Mouse (Mus musculus) CH12.LX (cell line): ENCODE results near the gene Gabrg2. TPM values are rescaled to one million over a fixed set of nuclear protein-coding genes. Genes with fewer than 3 reads are reported as not detected.

Experiments used
- DNase-seq: peaks from one replicate; pipeline ENCODE4 v3.0.0-alpha.2; 2013; ENCODE audit errors: extremely low read depth
- H3K27ac ChIP-seq: 2 replicates; pipeline ENCODE4 v1.5.1; 2012; ENCODE audit warnings: low read depth, mild to moderate bottlenecking, control low read depth, moderate library complexity; ENCODE audit not compliant: insufficient read depth
- H3K27me3 ChIP-seq: replicated peaks from 2 replicates; pipeline ENCODE3; 2012; ENCODE audit warnings: inconsistent platforms
- H3K36me3 ChIP-seq, 2 experiments: replicated peaks in 1 of 2; 2 replicates each; pipeline versions ENCODE3 to v1.6.1; 2012; ENCODE audit warnings: inconsistent platforms in 1 of 2, low read length in 1 of 2, mild to moderate bottlenecking in 1 of 2, mixed read lengths in 1 of 2, moderate library complexity in 1 of 2; ENCODE audit not compliant: control insufficient read depth in 1 of 2, insufficient read depth in 1 of 2
- H3K4me1 ChIP-seq, 2 experiments: 2 replicates each; pipeline ENCODE4 v1.6.1; 2012; ENCODE audit warnings: inconsistent platforms in 1 of 2, moderate library complexity in 1 of 2; ENCODE audit not compliant: insufficient read depth in 2 of 2, control insufficient read depth in 1 of 2
- H3K4me2 ChIP-seq: 2 replicates; pipeline ENCODE4 v1.6.1; 2012; ENCODE audit warnings: low read depth, mild to moderate bottlenecking, control low read depth; ENCODE audit not compliant: poor library complexity, insufficient read depth, severe bottlenecking
- H3K4me3 ChIP-seq, 3 experiments: fragments of 150-350 bp in 1 of 3; sonication (generic) in 1 of 3; replicated peaks in 1 of 3; 2 replicates each; pipeline versions ENCODE3 to v1.5.1; 2011 to 2012; ENCODE audit warnings: low read depth in 2 of 3, low read length in 2 of 3, mild to moderate bottlenecking in 2 of 3, moderate library complexity in 2 of 3, control low read depth in 1 of 3, improper control_type of control experiment in 1 of 3, inconsistent platforms in 1 of 3, mixed read lengths in 1 of 3; ENCODE audit not compliant: poor library complexity in 1 of 3
- H3K79me2 ChIP-seq: replicated peaks from 2 replicates; pipeline ENCODE4 v1.6.1; 2012; ENCODE audit warnings: mild to moderate bottlenecking, moderate library complexity; ENCODE audit not compliant: control insufficient read depth, poor library complexity, insufficient read depth, severe bottlenecking; ENCODE audit errors: extremely low read depth
- H3K9ac ChIP-seq: 2 replicates; pipeline ENCODE4 v1.6.1; 2012; ENCODE audit warnings: low read depth, mild to moderate bottlenecking, control low read depth, moderate library complexity; ENCODE audit not compliant: insufficient read depth
- H3K9me3 ChIP-seq: replicated peaks from 2 replicates; pipeline ENCODE3; 2012; ENCODE audit warnings: low read length, inconsistent platforms, mixed read lengths
- CTCF ChIP-seq, 2 experiments: IDR thresholded peaks in 1 of 2; conservative IDR thresholded peaks in 1 of 2; 2 replicates each; pipeline ENCODE4 v1.5.1; 2011 to 2012; ENCODE audit warnings: low read depth in 2 of 2, low read length in 2 of 2, improper control_type of control experiment in 1 of 2, inconsistent platforms in 1 of 2, mild to moderate bottlenecking in 1 of 2, moderate library complexity in 1 of 2
- ELF1 ChIP-seq: IDR thresholded peaks from 2 replicates; pipeline ENCODE4 v1.6.1; 2014; ENCODE audit warnings: low read depth, mild to moderate bottlenecking, inconsistent platforms, low read length, improper control_type of control experiment
- HCFC1 ChIP-seq: IDR thresholded peaks from 2 replicates; pipeline ENCODE4 v1.6.1; 2012; ENCODE audit warnings: low read depth, mild to moderate bottlenecking, inconsistent platforms, low read length, improper control_type of control experiment
- JUN ChIP-seq: IDR thresholded peaks from 2 replicates; pipeline ENCODE4 v1.6.1; 2011; ENCODE audit warnings: low read depth, mild to moderate bottlenecking, low read length, improper control_type of control experiment, moderate library complexity; ENCODE audit not compliant: insufficient read depth
- MEF2A ChIP-seq: IDR thresholded peaks from 2 replicates; pipeline ENCODE4 v1.6.1; 2014; ENCODE audit warnings: low read depth, mild to moderate bottlenecking, inconsistent platforms, low read length, improper control_type of control experiment, borderline replicate concordance
- MXI1 ChIP-seq: IDR thresholded peaks from 2 replicates; pipeline ENCODE4 v1.6.1; 2011; ENCODE audit warnings: mild to moderate bottlenecking, low read depth, low read length, improper control_type of control experiment
- MYC ChIP-seq: IDR thresholded peaks from 2 replicates; pipeline ENCODE4 v1.6.1; 2011; ENCODE audit warnings: low read depth, mild to moderate bottlenecking, improper control_type of control experiment, low read length
- NRF1 ChIP-seq: IDR thresholded peaks from 2 replicates; pipeline ENCODE4 v1.6.1; 2014; ENCODE audit warnings: low read depth, mild to moderate bottlenecking, inconsistent platforms, low read length, improper control_type of control experiment, moderate library complexity
- POLR2A ChIP-seq: IDR thresholded peaks from 2 replicates; pipeline ENCODE4 v1.6.1; 2011; ENCODE audit warnings: low read depth, mild to moderate bottlenecking, improper control_type of control experiment, low read length
- POLR2AphosphoS2 ChIP-seq: IDR thresholded peaks from 2 replicates; pipeline ENCODE4 v1.6.1; 2011; ENCODE audit warnings: low read depth, low read length, improper control_type of control experiment
- RAD21 ChIP-seq: IDR thresholded peaks from 2 replicates; pipeline ENCODE4 v1.6.1; 2011; ENCODE audit warnings: low read depth, mild to moderate bottlenecking, low read length, improper control_type of control experiment, moderate library complexity
- RCOR1 ChIP-seq: conservative IDR thresholded peaks from 2 replicates; pipeline ENCODE4 v1.6.1; 2012; ENCODE audit warnings: low read depth, mild to moderate bottlenecking, inconsistent platforms, low read length, improper control_type of control experiment
- UBTF ChIP-seq: IDR thresholded peaks from 2 replicates; pipeline ENCODE4 v1.6.1; 2012; ENCODE audit warnings: low read depth, mild to moderate bottlenecking, inconsistent platforms, low read length, improper control_type of control experiment, moderate library complexity
- ZC3H11A ChIP-seq: IDR thresholded peaks from 2 replicates; pipeline ENCODE4 v1.6.1; 2012; ENCODE audit warnings: low read depth, mild to moderate bottlenecking, inconsistent platforms, low read length, improper control_type of control experiment
- ZKSCAN1 ChIP-seq: IDR thresholded peaks from 2 replicates; pipeline ENCODE4 v1.6.1; 2012; ENCODE audit warnings: low read depth, inconsistent platforms, low read length, improper control_type of control experiment, borderline replicate concordance
- ZMIZ1 ChIP-seq: IDR thresholded peaks from 2 replicates; pipeline ENCODE4 v1.6.1; 2012; ENCODE audit warnings: low read depth, mild to moderate bottlenecking, inconsistent platforms, low read length, improper control_type of control experiment
- ZNF384 ChIP-seq: IDR thresholded peaks from 2 replicates; pipeline ENCODE4 v1.6.1; 2012; ENCODE audit warnings: low read depth, low read length, improper control_type of control experiment, inconsistent platforms
- dilution Hi-C: fragments of 300-500 bp; cut with MboI; formaldehyde crosslinking; loops from 2 replicates; pipeline ENCODE4 v1.14.3; 2020; ENCODE audit warnings: low sequenced_read_pairs; ENCODE audit not compliant: extremely low pct_unique_long_range_greater_than_20kb, extremely low pct_ligation_motif_present
- in situ Hi-C: fragments of 300-500 bp; cut with MboI; formaldehyde crosslinking; loops from 3 replicates; pipeline ENCODE4 v1.14.3; 2019; ENCODE audit warnings: low sequenced_read_pairs, low pct_ligation_motif_present, low pct_unique_long_range_greater_than_20kb, mixed read lengths
- polyA plus RNA-seq: library from polyadenylated mRNA; unstranded; fragments of >175 nt; gene quantifications from 2 replicates; pipeline ENCODE4 v1.2.1, GENCODE M21; 2012; ENCODE audit warnings: low read depth; ENCODE audit not compliant: insufficient read length
- total RNA-seq, 2 experiments: library from RNA; depleted of rRNA; stranded (reverse); fragments of 300-350 nt in 1 of 2; fragments of >200 nt in 1 of 2; gene quantifications; 2 replicates each; pipeline ENCODE4 v1.2.3; 2012 to 2014

Gene Gabrg2
- total RNA-seq (2012; rRNA removed) (not detected in 2 replicates), total RNA-seq (2014; rRNA removed) (not detected in 2 replicates), polyA plus RNA-seq (not detected in 2 replicates)

DNA sequence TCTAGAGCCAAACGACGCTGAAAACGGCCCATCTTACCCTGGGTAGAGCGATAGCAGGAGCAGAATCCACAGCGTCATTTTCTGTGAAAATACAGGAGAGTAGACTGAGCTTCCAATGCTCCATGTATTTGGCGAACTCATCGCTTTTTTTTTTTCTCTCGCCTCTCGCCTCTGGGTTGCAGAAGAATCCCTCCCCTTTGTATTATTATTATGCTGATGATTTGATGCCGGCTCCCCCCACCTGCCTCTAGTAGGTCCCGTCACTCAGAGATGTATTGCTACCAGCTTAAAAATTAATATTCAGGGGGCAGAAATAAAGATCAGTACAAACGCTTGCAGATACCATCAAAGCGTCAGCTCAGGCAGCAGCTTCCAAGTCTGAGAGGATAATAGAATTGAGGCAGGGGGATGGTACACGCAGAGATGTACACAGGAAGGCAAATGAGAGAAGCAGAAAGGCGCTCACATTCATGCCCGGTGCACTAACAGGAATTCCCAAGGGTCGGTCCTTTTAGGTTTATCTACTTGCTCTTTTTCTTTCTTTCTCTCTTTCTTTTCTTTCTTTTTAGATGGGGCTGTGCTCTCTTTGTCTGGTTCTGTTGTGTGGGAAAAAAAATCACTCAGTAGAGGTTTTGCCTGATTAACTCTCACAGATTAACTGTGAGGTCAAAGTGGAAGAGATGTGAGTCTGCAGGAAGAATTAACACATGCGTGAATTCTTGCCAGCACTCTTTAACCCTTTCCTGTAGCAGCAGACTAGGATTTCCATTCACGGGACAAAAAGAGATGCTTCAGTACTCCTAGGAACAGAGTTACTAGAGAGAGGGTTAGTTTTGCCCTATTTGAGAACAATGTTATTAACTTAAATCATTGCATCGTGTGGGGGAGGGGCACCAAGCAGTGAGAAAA lies at the start of gene Gabrg2:
TSS of gene Gabrg2 (minus strand) at position 668 of the 909 bp plus-strand sequence.
- no peaks in the 10 kb centered on the region for H3K36me3 ChIP-seq
- in situ Hi-C loops: no loop called here

DNA sequence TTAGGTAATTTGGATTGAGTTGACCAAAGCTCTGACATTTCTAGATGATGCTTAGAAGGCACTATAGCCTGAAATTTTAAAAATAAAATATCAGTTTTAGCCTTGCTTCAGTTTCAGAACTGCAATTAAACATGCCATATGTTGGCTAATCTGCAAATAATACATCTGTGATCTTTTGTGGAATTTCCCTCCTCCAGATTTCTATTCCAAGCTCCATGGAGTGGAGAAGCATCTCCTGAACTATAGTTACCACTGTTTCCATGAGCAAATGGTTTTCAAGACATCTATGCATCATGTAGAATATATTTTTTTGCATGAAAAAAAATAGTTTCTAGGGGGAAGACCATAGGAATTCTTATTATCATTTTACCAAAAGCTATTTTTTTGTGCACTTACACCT lies 47.5 kb upstream of the Gabrg2 start:
- Histone ChIP-seq H3K4me1 (no peaks in the 10 kb centered on the region), H3K27ac (no peak overlapping the region), H3K27me3 (no peaks in the 10 kb centered on the region), H3K79me2 (no peaks in the 10 kb centered on the region), H3K4me2 (no peak overlapping the region), H3K4me3 (no peak overlapping the region), H3K9me3 (no peaks in the 10 kb centered on the region), H3K9ac (no peak overlapping the region), H3K36me3 (no peaks in the 10 kb centered on the region)
- in situ Hi-C loops (no loop called here), dilution Hi-C loops (no loop called here)
- TF ChIP-seq POLR2AphosphoS2 (no peak), MYC (no peak), HCFC1 (no peak), RAD21 (no peak), NRF1 (no peak), ZC3H11A (no peak), UBTF (no peak), JUN (no peak), ZMIZ1 (no peak), CTCF (conservative IDR thresholded peaks at IDR 0.05 in 1 of 2, IDR thresholded peaks at IDR 0.05 in 1 of 2; ENCODE audit: low read depth in 2 of 2, low read length in 2 of 2) (no peak)
- no peak for DNase-seq

More for the DNA sequence above, at the start of gene Gabrg2:
- H3K9ac ChIP-seq: no peak within 1 kb of the TSS
- TF ChIP-seq RCOR1 (no peak), ELF1 (no peak), POLR2A (no peak), MEF2A (no peak), UBTF (no peak), POLR2AphosphoS2 (no peak), ZKSCAN1 (no peak), MYC (no peak), MXI1 (no peak), ZNF384 (no peak), ZMIZ1 (no peak), JUN (no peak), CTCF (conservative IDR thresholded peaks at IDR 0.05 in 1 of 2, IDR thresholded peaks at IDR 0.05 in 1 of 2; ENCODE audit: low read depth in 2 of 2, low read length in 2 of 2) (no peak)
- H3K4me1 ChIP-seq: no peaks in the 10 kb centered on the region
- H3K9me3 ChIP-seq: no peaks in the 10 kb centered on the region
- DNase-seq: no peak
- no peak within 1 kb of the TSS for H3K27ac ChIP-seq
- H3K4me2 ChIP-seq: no peak within 1 kb of the TSS
- H3K79me2 ChIP-seq: no peaks in the 10 kb centered on the region
- no peak within 1 kb of the TSS for H3K4me3 ChIP-seq
- no peaks in the 10 kb centered on the region for H3K27me3 ChIP-seq
- dilution Hi-C loops: no loop called here
